Mouse (Mus musculus): ENCODE data around the gene Gm10521. TPM values are rescaled to one million over a fixed set of nuclear protein-coding genes. Genes with fewer than 3 reads are reported as not detected.

The Gm10521 gene
- polyA plus RNA-seq, 1 experiment from 2014 or later: not detected

Other genes starting within 250 kb of the Gm10521 start
- 0.69 and 1.1 TPM in 2 replicates for gene Slamf7, start 242.6 kb upstream of the Gm10521 start, polyA plus RNA-seq (2015; fragmentation: Nextera tagmentation; extraction: Ambion mirVana)
- gene Cd48, start 213.7 kb upstream of the Gm10521 start, polyA plus RNA-seq (2015; fragmentation: Nextera tagmentation; extraction: Ambion mirVana): 11.6 and 11.8 TPM in 2 replicates
- gene Slamf1, start 128.5 kb upstream of the Gm10521 start, polyA plus RNA-seq (2015; fragmentation: Nextera tagmentation; extraction: Ambion mirVana): 1.5 and 2.0 TPM in 2 replicates
- gene Cd84, start 56.0 kb upstream of the Gm10521 start, polyA plus RNA-seq (2015; fragmentation: Nextera tagmentation; extraction: Ambion mirVana): 5.4 and 6.2 TPM in 2 replicates
- gene Slamf6, start 21.9 kb downstream of the Gm10521 start, polyA plus RNA-seq (2015; fragmentation: Nextera tagmentation; extraction: Ambion mirVana): 1.8 and 2.7 TPM in 2 replicates
- 0.66 and 0.81 TPM in 2 replicates for gene Vangl2, start 132.8 kb downstream of the Gm10521 start, polyA plus RNA-seq (2015; fragmentation: Nextera tagmentation; extraction: Ambion mirVana)
- gene Nhlh1, start 161.9 kb downstream of the Gm10521 start, polyA plus RNA-seq (2015; fragmentation: Nextera tagmentation; extraction: Ambion mirVana): not detected in 2 replicates
- 70.1 and 73.6 TPM in 2 replicates for gene Copa, start 186.9 kb downstream of the Gm10521 start, polyA plus RNA-seq (2015; fragmentation: Nextera tagmentation; extraction: Ambion mirVana)
- gene Ncstn, start 187.1 kb downstream of the Gm10521 start, polyA plus RNA-seq (2015; fragmentation: Nextera tagmentation; extraction: Ambion mirVana): 37.6 and 43.5 TPM in 2 replicates
- 38.7 and 41.8 TPM in 2 replicates for gene Pex19, start 231.1 kb downstream of the Gm10521 start, polyA plus RNA-seq (2015; fragmentation: Nextera tagmentation; extraction: Ambion mirVana)